Mouse (Mus musculus) heart, embryonic 11.5 days (tissue): ENCODE data around the gene Zfp157. TPM values are rescaled to one million over a fixed set of nuclear protein-coding genes. Genes with fewer than 3 reads are reported as not detected.
"Not testable (repeated sequence)": the region's sequence is repeated elsewhere in the genome, so short reads cannot be mapped to it uniquely, and the experiment has no call there.

Experiments
- ATAC-seq: fragments of 200-750 bp; cut with Nextera tagmentation; replicated peaks from 2 replicates; pipeline ENCODE4 v1.8.0; 2017; ENCODE audit warnings: moderate library complexity; ENCODE audit not compliant: insufficient number of reproducible peaks, low FRiP score, low TSS enrichment
- H3K27ac ChIP-seq: fragments of 300-500 bp; sonication (generic); 2 replicates; pipeline ENCODE4 v1.5.1; 2014; ENCODE audit warnings: mild to moderate bottlenecking, low read depth, low read length
- H3K27me3 ChIP-seq: fragments of 300-500 bp; sonication (generic); 2 replicates; pipeline ENCODE4 v1.6.1; 2014; ENCODE audit warnings: mild to moderate bottlenecking, low read length, mixed read lengths; ENCODE audit not compliant: control insufficient read depth, insufficient read depth
- H3K36me3 ChIP-seq: fragments of 300-500 bp; sonication (generic); 2 replicates; pipeline ENCODE4 v1.6.1; 2014; ENCODE audit warnings: mild to moderate bottlenecking, low read length, moderate library complexity, mixed read lengths; ENCODE audit not compliant: control insufficient read depth, insufficient read depth
- H3K4me1 ChIP-seq: fragments of 300-500 bp; sonication (generic); 2 replicates; pipeline ENCODE4 v1.6.1; 2014; ENCODE audit warnings: low read length; ENCODE audit not compliant: control insufficient read depth, insufficient read depth
- H3K4me2 ChIP-seq: fragments of 300-500 bp; sonication (generic); 2 replicates; pipeline ENCODE4 v1.6.1; 2014; ENCODE audit warnings: mild to moderate bottlenecking, moderate library complexity
- H3K4me3 ChIP-seq: fragments of 300-500 bp; sonication (generic); 2 replicates; pipeline ENCODE4 v1.5.1; 2014; ENCODE audit warnings: low read depth, low read length
- H3K9ac ChIP-seq: fragments of 300-500 bp; sonication (generic); 2 replicates; pipeline ENCODE4 v1.6.1; 2014; ENCODE audit warnings: mild to moderate bottlenecking, low read depth, low read length, moderate library complexity
- H3K9me3 ChIP-seq: fragments of 300-500 bp; sonication (generic); replicated peaks from 2 replicates; pipeline ENCODE4 v1.6.1; 2016; ENCODE audit warnings: low read length; ENCODE audit not compliant: control insufficient read depth
- WGBS: fragments of 180-500 bp; shearing (Covaris S2); extraction: QIAGEN DNeasy Blood & Tissue Kit; methylation state at CpG from one replicate; pipeline ENCODE4 v1.1.7; 2014; ENCODE audit not compliant: insufficient replicate concordance; 5-methylcytosine and 5-hydroxymethylcytosine counted together
- polyA plus RNA-seq: library from polyadenylated mRNA; unstranded; fragments of >200 nt; fragmentation: Nextera tagmentation; extraction: Ambion mirVana; gene quantifications from 2 replicates; pipeline ENCODE4 v1.2.1, GENCODE M21; 2014

Zfp157 gene
- polyA plus RNA-seq: 21.9 and 23.6 TPM in 2 replicates

DNA sequence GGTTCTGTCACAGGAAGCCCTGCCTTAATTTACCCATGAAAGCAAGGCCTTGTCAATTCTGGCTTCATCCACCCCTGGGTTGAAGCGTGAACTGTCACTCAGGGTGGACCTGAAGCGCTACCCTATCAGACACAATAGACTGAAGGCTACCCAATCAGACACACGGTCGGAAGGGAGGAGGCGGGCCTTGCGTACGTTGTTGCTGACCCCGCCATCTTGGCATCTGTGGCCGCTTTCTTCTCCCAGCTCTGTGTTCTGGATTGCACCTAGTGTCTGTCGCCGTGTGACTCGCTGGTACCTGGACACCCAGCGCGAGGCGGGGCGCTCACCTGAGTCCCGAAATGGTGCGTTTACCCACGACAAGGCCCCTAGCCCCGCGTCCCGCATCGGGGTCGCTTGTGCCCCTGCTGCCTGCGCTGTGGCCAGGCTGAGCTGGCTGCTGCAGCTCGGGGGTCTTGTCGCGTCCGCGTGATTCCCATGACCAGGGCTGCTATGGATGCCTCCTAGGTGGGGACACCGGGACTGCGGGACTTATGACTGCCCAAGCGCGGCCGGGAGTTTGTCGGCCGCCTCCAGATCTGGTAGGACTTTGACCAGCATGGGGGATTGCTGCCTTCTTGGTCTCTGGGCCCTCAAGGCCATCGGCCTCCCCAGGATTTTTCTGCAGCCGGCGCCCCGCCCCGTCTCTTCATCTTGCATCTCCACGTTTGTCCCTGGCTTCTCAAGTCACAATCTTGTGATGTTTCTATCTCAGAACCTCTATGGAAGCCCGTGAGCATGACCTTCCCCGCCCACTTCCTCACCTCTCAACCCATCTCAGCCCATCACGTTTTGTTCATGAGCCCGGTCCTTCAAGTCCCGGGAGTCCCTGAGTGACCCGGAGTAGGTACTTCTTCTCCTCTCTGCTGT is at the start of gene Zfp157:
Gene Zfp157 (plus strand): TSS at position 183 of the 909 bp plus-strand sequence.
- Histone ChIP-seq H3K4me2 (peak within 1 kb of the TSS; percentile 79), H3K4me1 (peaks cover 11% of the 10 kb centered on the region), H3K9ac (peak within 1 kb of the TSS; percentile 99), H3K27ac (peak within 1 kb of the TSS; percentile 87), H3K4me3 (peak within 1 kb of the TSS; percentile 97), H3K9me3 (no peaks in the 10 kb centered on the region), H3K36me3 (peaks cover 7% of the 10 kb centered on the region), H3K27me3 (no peaks in the 10 kb centered on the region)
- ATAC-seq: peak; percentile 100
- WGBS: under 1% methylated on average over 49 of the region's 49 CpGs

GRCm38 (mm10) chr5:138397795-138398337 is 43.4 kb upstream of the Zfp157 start:
- H3K4me1 ChIP-seq: no peaks in the 10 kb centered on the region
- H3K36me3 ChIP-seq: no peaks in the 10 kb centered on the region
- H3K27ac ChIP-seq: no peak overlapping the region
- H3K4me2 ChIP-seq: no peak overlapping the region
- no peak overlapping the region for H3K4me3 ChIP-seq
- 64% methylated on average over 2 of the region's 2 CpGs for WGBS
- H3K9me3 ChIP-seq: no peaks in the 10 kb centered on the region
- no peak overlapping the region for H3K9ac ChIP-seq
- no peaks in the 10 kb centered on the region for H3K27me3 ChIP-seq
- no peak for ATAC-seq

- not testable (repeated sequence) for H3K9me3 ChIP-seq, H3K36me3 ChIP-seq, H3K27me3 ChIP-seq, H3K4me3 ChIP-seq, H3K4me2 ChIP-seq, H3K4me1 ChIP-seq, ATAC-seq, H3K9ac ChIP-seq, H3K27ac ChIP-seq
Measured at GRCm38 (mm10) chr5:138400431-138400830, 40.8 kb upstream of the Zfp157 start.

DNA sequence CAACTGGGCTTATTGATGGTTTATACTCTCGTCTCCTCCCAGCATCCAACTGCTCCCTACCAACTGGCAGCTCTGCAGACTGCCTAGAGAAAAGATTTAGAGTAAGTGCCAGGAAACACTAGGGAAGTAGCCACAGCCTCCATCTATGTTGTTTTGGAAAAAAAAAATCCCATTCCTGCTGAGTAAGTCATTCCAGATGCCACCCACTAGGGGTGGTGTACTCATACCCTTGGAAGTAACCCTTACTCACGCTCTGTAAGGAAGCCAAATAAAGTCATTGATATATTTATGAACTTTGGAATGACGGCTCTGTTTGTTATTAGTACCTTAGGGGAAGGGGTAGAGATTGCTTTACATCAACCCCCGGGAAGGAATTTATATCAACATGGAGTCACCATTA is 17.1 kb downstream of the Zfp157 start:
- H3K4me2 ChIP-seq: no peak overlapping the region
- no peaks in the 10 kb centered on the region for H3K4me1 ChIP-seq
- H3K4me3 ChIP-seq: no peak overlapping the region
- ATAC-seq: no peak
- H3K9me3 ChIP-seq: peaks cover 29% of the 10 kb centered on the region
- 95% methylated on average over 4 of the region's 4 CpGs for WGBS
- H3K9ac ChIP-seq: no peak overlapping the region
- H3K27ac ChIP-seq: no peak overlapping the region
- H3K27me3 ChIP-seq: no peaks in the 10 kb centered on the region
- peaks cover 51% of the 10 kb centered on the region for H3K36me3 ChIP-seq

DNA sequence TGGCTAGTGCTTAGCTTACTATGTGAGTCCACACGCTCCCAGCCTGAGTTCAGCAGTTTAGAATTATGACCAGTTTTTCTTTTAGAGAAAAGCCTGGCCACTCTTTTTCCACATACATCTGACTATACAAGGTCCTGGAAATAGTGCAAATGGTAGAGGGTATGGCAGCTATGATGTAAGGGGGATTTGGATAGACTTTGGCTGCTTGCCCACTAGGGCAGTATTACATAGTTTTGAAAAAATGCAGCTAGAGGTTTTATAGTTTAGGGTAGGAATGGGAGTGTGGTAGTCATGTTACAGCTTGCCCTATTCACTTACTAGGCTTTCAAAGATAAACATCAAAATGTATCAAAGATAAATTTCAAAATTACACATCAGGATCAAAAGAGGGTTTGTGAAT is 17.8 kb downstream of the Zfp157 start:
- H3K9ac ChIP-seq: no peak overlapping the region
- 98% methylated on average over 1 of the region's 1 CpGs for WGBS
- H3K27ac ChIP-seq: no peak overlapping the region
- H3K4me2 ChIP-seq: no peak overlapping the region
- no peaks in the 10 kb centered on the region for H3K4me1 ChIP-seq
- no peaks in the 10 kb centered on the region for H3K27me3 ChIP-seq
- no peak overlapping the region for H3K4me3 ChIP-seq
- H3K9me3 ChIP-seq: peaks cover 29% of the 10 kb centered on the region
- H3K36me3 ChIP-seq: peaks cover 48% of the 10 kb centered on the region
- ATAC-seq: no peak

DNA sequence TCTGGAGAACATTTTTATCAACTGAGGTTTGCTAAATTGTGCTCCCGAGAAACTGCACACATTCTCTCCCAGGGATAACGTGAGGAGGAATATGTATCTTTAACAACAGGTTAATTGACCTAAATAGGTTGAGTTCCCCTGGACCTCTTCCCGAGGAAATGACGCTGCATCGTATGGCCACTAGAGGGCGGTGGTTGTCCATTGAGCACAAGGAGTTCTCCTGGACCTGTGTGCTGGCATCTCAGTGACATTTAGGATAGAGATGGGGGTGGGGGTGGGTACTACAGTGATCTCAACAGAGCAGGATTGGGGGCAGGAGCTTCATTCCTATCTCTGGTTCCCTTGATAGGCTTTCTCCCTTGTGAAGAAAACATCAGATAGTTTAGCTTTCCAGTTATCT is 32.3 kb downstream of the Zfp157 start:
- Histone ChIP-seq H3K9ac (no peak overlapping the region), H3K4me3 (no peak overlapping the region), H3K9me3 (no peaks in the 10 kb centered on the region), H3K4me2 (no peak overlapping the region), H3K36me3 (no peaks in the 10 kb centered on the region), H3K4me1 (no peaks in the 10 kb centered on the region), H3K27me3 (no peaks in the 10 kb centered on the region), H3K27ac (no peak overlapping the region)
- 25% methylated on average over 6 of the region's 6 CpGs for WGBS
- ATAC-seq: no peak

DNA sequence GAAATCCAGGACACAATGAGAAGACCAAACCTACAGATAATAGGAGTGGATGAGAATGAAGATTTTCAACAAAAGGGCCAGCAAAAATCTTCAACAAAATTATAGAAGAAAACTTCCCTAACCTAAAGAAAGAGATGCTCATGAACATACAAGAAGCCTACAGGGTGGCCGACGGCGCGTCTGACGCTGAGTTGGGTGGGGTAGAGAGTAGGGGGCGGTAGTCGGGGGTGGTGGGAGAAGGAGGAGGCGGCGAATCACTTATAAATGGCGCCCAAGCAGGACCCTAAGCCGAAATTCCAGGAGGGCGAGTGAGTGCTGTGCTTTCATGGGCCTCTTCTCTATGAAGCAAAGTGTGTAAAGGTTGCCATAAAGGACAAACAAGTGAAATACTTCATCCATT is 63.3 kb downstream of the Zfp157 start:
- not testable (repeated sequence) for ATAC-seq, H3K4me2 ChIP-seq, H3K36me3 ChIP-seq, H3K4me1 ChIP-seq, H3K9me3 ChIP-seq, H3K27me3 ChIP-seq, H3K27ac ChIP-seq, H3K9ac ChIP-seq, H3K4me3 ChIP-seq
- WGBS: 90% methylated on average over 9 of the region's 12 CpGs
